Mouse (Mus musculus): ENCODE measurements at regions not wholly inside any gene's neighbourhood (a gene's known extent, or its start where the extent isn't known, plus 50 kb on each side); places are given as distances from the start of the nearest gene placed in this dataset.

DNA sequence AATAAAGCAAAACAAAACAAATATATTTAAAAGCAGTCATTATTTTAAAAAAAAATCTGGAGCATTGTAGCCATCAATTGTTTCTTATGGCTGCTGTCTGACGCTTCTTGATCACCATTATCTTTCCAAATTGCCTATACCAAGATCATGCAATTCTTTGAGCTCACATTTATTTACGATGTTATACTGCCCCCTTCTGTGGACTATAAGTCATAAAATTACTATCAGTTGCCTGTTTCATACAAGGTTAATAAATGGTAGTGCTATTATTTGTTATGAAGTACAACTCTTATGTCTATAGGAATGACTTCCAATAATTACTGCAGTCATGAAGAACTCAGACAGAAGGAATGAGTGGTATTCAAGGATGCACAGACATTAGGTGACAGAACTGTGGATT lies 57.3 kb upstream of the Eda2r start:
- no peaks in the 10 kb centered on the region for H3K9me3 ChIP-seq (replicated peaks)
- no peak overlapping the region for H3K4me3 ChIP-seq (replicated peaks)
- H3K4me2 ChIP-seq: no peak overlapping the region
- WGBS: 51% methylated on average over 2 of the region's 2 CpGs
- H3K27me3 ChIP-seq (replicated peaks): no peaks in the 10 kb centered on the region
- no peaks in the 10 kb centered on the region for H3K36me3 ChIP-seq
- no peak overlapping the region for H3K9ac ChIP-seq (replicated peaks)
- no peak overlapping the region for H3K27ac ChIP-seq (replicated peaks)
- H3K4me1 ChIP-seq: no peaks in the 10 kb centered on the region
- no peak for ATAC-seq (ENCODE audit: low FRiP score)

DNA sequence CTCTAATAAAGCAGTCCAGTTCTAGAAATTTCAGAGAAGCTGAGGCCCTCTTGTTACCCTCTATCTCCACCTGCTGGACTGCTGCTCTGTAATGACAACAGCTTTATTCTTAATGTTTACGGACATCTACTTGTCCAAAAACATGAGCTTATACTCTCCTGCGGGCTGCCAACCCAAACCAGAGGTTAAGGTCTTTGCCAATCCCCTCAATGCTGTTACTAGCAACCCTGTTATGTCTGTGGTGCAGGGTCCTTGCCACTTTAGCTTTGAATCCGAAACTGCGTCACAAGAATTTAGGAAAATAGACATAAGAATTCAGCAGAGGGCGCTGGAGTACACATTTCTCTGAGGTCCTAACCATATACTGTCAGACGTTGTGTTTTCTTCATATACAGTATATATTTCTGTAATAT lies 54.4 kb upstream of the Eda2r start:
- 19% methylated on average over 6 of the region's 6 CpGs for WGBS
- Histone ChIP-seq H3K9me3 (replicated peaks) (no peaks in the 10 kb centered on the region), H3K36me3 (no peaks in the 10 kb centered on the region), H3K9ac (replicated peaks) (no peak overlapping the region), H3K27ac (replicated peaks) (no peak overlapping the region), H3K4me1 (no peaks in the 10 kb centered on the region), H3K4me2 (peak overlapping the region; percentile 57), H3K27me3 (replicated peaks) (no peaks in the 10 kb centered on the region), H3K4me3 (replicated peaks) (peak overlapping the region; percentile 41)
- peak; percentile 87 for ATAC-seq (ENCODE audit: low FRiP score)

Measured in neural tube, embryonic 15.5 days (tissue).